ENCODE assay signal across 27 mouse cellular contexts in the genomic region with DNA sequence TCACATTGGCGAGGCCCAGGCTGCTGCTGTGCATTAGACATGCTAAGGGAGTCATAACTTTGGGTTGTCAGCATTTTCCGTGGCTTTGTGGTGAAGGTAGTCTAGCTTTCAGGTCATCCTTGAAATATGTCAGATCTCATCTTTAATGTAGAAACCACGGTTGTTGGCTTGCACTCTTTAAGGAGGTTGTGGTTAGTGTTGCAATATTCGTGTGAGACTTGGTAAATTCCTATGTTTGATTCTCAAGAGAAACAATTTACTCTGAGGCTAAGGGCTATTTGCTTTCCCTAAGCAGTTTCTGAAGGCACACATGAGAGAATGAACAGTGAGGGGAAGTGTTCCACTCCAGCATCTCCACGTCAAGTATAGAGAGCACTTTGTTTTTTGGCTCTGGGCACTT.
DNase-seq lines count a peak whose midpoint lies in the region; ATAC-seq and TF ChIP-seq lines count a peak whose summit lies in the region.
"Had no signal": no experiment of that assay in that cellular context is flagged by ENCODE, and none has a peak within 500 bp of the region (broad histone marks: within the 10 kb centered on the region; RNA-seq: fewer than 3 reads in every experiment).

No protein-coding gene starts in this region.

- peak; percentile 75 for ATAC-seq in granulocyte monocyte progenitor cell, adult 5-6 weeks (replicated peaks; ENCODE audit: poor library complexity, severe bottlenecking)
- ATAC-seq in megakaryocyte progenitor cell, adult 5-6 weeks (replicated peaks; ENCODE audit: poor library complexity), result peak; percentile 79
- ATAC-seq: forebrain, embryonic 13.5 days; hindbrain, postnatal 0 days; intestine, embryonic 16.5 days; midbrain, embryonic 13.5 days had no signal

- 34% methylated on average over 5 of the region's 5 CpGs for WGBS in lung, adult 2 months

- DNase-seq in lung, adult 2 months, result peak; percentile 6
- DNase-seq in lung, postnatal 10 days, result no peak
- peak; percentile 19 for DNase-seq in Muller cell, postnatal 12 days (ENCODE audit: inconsistent ontology term)
- DNase-seq in urinary bladder, postnatal 10 days (ENCODE audit: low spot score), result no peak
- DNase-seq in cerebellum, adult 8-10 months, result no peak
- no peak for DNase-seq in thymus, postnatal 14 days
- DNase-seq: adrenal gland, postnatal 25 days; cerebellum, adult 9-10 months; kidney, postnatal 4 days; left cerebral cortex, postnatal 4 days; liver; retina, postnatal 1 day; right cerebral cortex, postnatal 25 days; spleen, adult 18-20 months had no signal

- no peak for TF ChIP-seq CTCF in lung, adult 2 months (IDR thresholded peaks at IDR 0.05; ENCODE audit: insufficient read depth, low read length)

- no peak for TF ChIP-seq POLR2A in lung, adult 2 months (IDR thresholded peaks at IDR 0.05; ENCODE audit: borderline replicate concordance, extremely low read depth, low read depth, low read length)

- H3K4me1 ChIP-seq in lung, adult 2 months (ENCODE audit: control insufficient read depth, insufficient read depth, low read length), result no peaks in the 10 kb centered on the region
- H3K4me1 ChIP-seq: hindbrain, embryonic 10.5 days; kidney, embryonic 15.5 days; liver, embryonic 15.5 days; megakaryocyte, embryonic 14.5 days; midbrain, embryonic 13.5 days had no signal

- no peak overlapping the region for H3K4me3 ChIP-seq in lung, adult 2 months (replicated peaks; ENCODE audit: extremely low read depth, low read depth, low read length)
- H3K4me3 ChIP-seq: erythroblast, embryonic 14.5 days; forebrain, embryonic 13.5 days; heart, embryonic 10.5 days; hindbrain, embryonic 10.5 days; kidney, embryonic 15.5 days; liver, embryonic 15.5 days; megakaryocyte, embryonic 14.5 days; midbrain, embryonic 13.5 days; neural tube, embryonic 12.5 days had no signal

Comparison
In these comparisons a context has a peak if more than half of its experiments do, and no peak if none do; other contexts are left out.
1. DNase-seq: peak in lung, adult 2 months (single experiment) and Muller cell, postnatal 12 days (single experiment); none in lung, postnatal 10 days (single experiment), urinary bladder, postnatal 10 days (single experiment), cerebellum, adult 8-10 months (single experiment) and thymus, postnatal 14 days (single experiment).